Mouse (Mus musculus) lung, embryonic 15.5 days (tissue): Measurements from ENCODE around the gene Defb47. TPM values are rescaled to one million over a fixed set of nuclear protein-coding genes. Genes with fewer than 3 reads are reported as not detected.

Experiments used
- ATAC-seq: fragments of 200-750 bp; cut with Nextera tagmentation; 2 replicates; pipeline ENCODE4 v1.8.0; 2017; ENCODE audit warnings: moderate number of reproducible peaks, borderline replicate concordance; ENCODE audit not compliant: low FRiP score, low TSS enrichment; ENCODE audit errors: extremely low read depth
- H3K27ac ChIP-seq: fragments of 300-500 bp; sonication (generic); 2 replicates; pipeline ENCODE4 v1.5.1; 2015; ENCODE audit warnings: moderate library complexity, mild to moderate bottlenecking, inconsistent platforms
- H3K27me3 ChIP-seq: fragments of 300-500 bp; sonication (generic); 2 replicates; pipeline ENCODE4 v1.6.1; 2015; ENCODE audit warnings: inconsistent platforms
- H3K36me3 ChIP-seq: fragments of 300-500 bp; sonication (generic); 2 replicates; pipeline ENCODE4 v1.6.1; 2015; ENCODE audit warnings: inconsistent platforms
- H3K4me1 ChIP-seq: fragments of 300-500 bp; sonication (generic); 2 replicates; pipeline ENCODE4 v1.6.1; 2015; ENCODE audit warnings: inconsistent platforms
- H3K4me2 ChIP-seq: fragments of 300-500 bp; sonication (generic); 2 replicates; pipeline ENCODE4 v1.6.1; 2015; ENCODE audit warnings: inconsistent platforms, mild to moderate bottlenecking, moderate library complexity
- H3K4me3 ChIP-seq: fragments of 300-500 bp; sonication (generic); 2 replicates; pipeline ENCODE4 v1.5.1; 2015; ENCODE audit warnings: mild to moderate bottlenecking, inconsistent platforms
- H3K9ac ChIP-seq: fragments of 300-500 bp; sonication (generic); 2 replicates; pipeline ENCODE4 v1.6.1; 2015; ENCODE audit warnings: inconsistent platforms
- H3K9me3 ChIP-seq: fragments of 300-500 bp; sonication (generic); 2 replicates; pipeline ENCODE4 v1.6.1; 2016; ENCODE audit warnings: inconsistent platforms
- WGBS: fragments of 180-500 bp; shearing (Covaris S2); methylation state at CpG from one replicate; pipeline ENCODE4 v1.1.7; 2015; 5-methylcytosine and 5-hydroxymethylcytosine counted together
- polyA plus RNA-seq: library from polyadenylated mRNA; unstranded; fragments of >200 nt; fragmentation: Nextera tagmentation; extraction: Ambion mirVana; gene quantifications from 2 replicates; pipeline ENCODE4 v1.2.1, GENCODE M21; 2015

Defb47 gene
- polyA plus RNA-seq, 1 experiment from 2014 or later, result not detected

GRCm38 (mm10) chr14:63011471-63011870, 13.6 kb downstream of the Defb47 start, which contains the start of gene Defb43:
TSS of gene Defb43 (plus strand) at chr14:63011771.
- no peak within 1 kb of the TSS for H3K27ac ChIP-seq
- no peaks in the 10 kb centered on the region for H3K27me3 ChIP-seq
- H3K9me3 ChIP-seq, result no peaks in the 10 kb centered on the region
- 86% methylated on average over 5 of the region's 5 CpGs for WGBS
- H3K4me1 ChIP-seq, result no peaks in the 10 kb centered on the region
- H3K9ac ChIP-seq, result no peak within 1 kb of the TSS
- no peak for ATAC-seq
- no peak within 1 kb of the TSS for H3K4me2 ChIP-seq
- H3K4me3 ChIP-seq, result no peak within 1 kb of the TSS
- H3K36me3 ChIP-seq, result no peaks in the 10 kb centered on the region

- no peaks in the 10 kb centered on the region for H3K9me3 ChIP-seq
- WGBS, result 69% methylated on average over 4 of the region's 4 CpGs
- H3K4me3 ChIP-seq, result no peak overlapping the region
- H3K27me3 ChIP-seq, result no peaks in the 10 kb centered on the region
- no peaks in the 10 kb centered on the region for H3K36me3 ChIP-seq
- H3K4me1 ChIP-seq, result no peaks in the 10 kb centered on the region
- no peak overlapping the region for H3K9ac ChIP-seq
- no peak overlapping the region for H3K4me2 ChIP-seq
- no peak overlapping the region for H3K27ac ChIP-seq
- ATAC-seq, result no peak
Observed at GRCm38 (mm10) chr14:63013082-63013481, 15.2 kb downstream of the Defb47 start.

GRCm38 (mm10) chr14:63014667-63015066, 16.8 kb downstream of the Defb47 start:
- 85% methylated on average over 4 of the region's 4 CpGs for WGBS

GRCm38 (mm10) chr14:63020524-63021156, 22.8 kb downstream of the Defb47 start:
- Histone ChIP-seq H3K4me2 (no peak overlapping the region), H3K27ac (no peak overlapping the region), H3K36me3 (no peaks in the 10 kb centered on the region), H3K9me3 (no peaks in the 10 kb centered on the region), H3K4me3 (no peak overlapping the region), H3K27me3 (no peaks in the 10 kb centered on the region), H3K9ac (no peak overlapping the region), H3K4me1 (no peaks in the 10 kb centered on the region)
- no peak for ATAC-seq
- WGBS, result 51% methylated on average over 6 of the region's 6 CpGs

More at GRCm38 (mm10) chr14:63014667-63015066, 16.8 kb downstream of the Defb47 start:
- no peak overlapping the region for H3K4me3 ChIP-seq
- ATAC-seq, result no peak
- H3K9me3 ChIP-seq, result no peaks in the 10 kb centered on the region
- no peaks in the 10 kb centered on the region for H3K27me3 ChIP-seq
- no peaks in the 10 kb centered on the region for H3K36me3 ChIP-seq
- H3K4me1 ChIP-seq, result no peaks in the 10 kb centered on the region
- H3K9ac ChIP-seq, result no peak overlapping the region
- H3K27ac ChIP-seq, result no peak overlapping the region
- H3K4me2 ChIP-seq, result no peak overlapping the region

GRCm38 (mm10) chr14:63046691-63047090, 48.8 kb downstream of the Defb47 start, which contains the start of gene Defb42:
TSS of gene Defb42 (plus strand) at chr14:63046991.
- ATAC-seq, result no peak
- Histone ChIP-seq H3K27ac (no peak within 1 kb of the TSS), H3K27me3 (no peaks in the 10 kb centered on the region), H3K4me3 (no peak within 1 kb of the TSS), H3K36me3 (no peaks in the 10 kb centered on the region), H3K4me2 (no peak within 1 kb of the TSS), H3K9ac (no peak within 1 kb of the TSS), H3K4me1 (no peaks in the 10 kb centered on the region), H3K9me3 (no peaks in the 10 kb centered on the region)
- WGBS, result 58% methylated on average over 3 of the region's 3 CpGs

- WGBS, result 73% methylated on average over 13 of the region's 14 CpGs
- Histone ChIP-seq H3K27ac (no peak within 1 kb of the TSS), H3K4me2 (no peak within 1 kb of the TSS), H3K9ac (no peak within 1 kb of the TSS), H3K4me1 (no peaks in the 10 kb centered on the region), H3K36me3 (no peaks in the 10 kb centered on the region), H3K9me3 (no peaks in the 10 kb centered on the region), H3K4me3 (no peak within 1 kb of the TSS), H3K27me3 (no peaks in the 10 kb centered on the region)
- no peak for ATAC-seq
Observed at GRCm38 (mm10) chr14:63049910-63050370, 52.1 kb downstream of the Defb47 start, which contains the start of gene Defb30. TSS of gene Defb30 (minus strand) at chr14:63049960.

Other genes starting within 250 kb of the Defb47 start
- 18.5 and 22.8 TPM in 2 replicates for gene Ints6, start 236.9 kb upstream of the Defb47 start, polyA plus RNA-seq
- 6.2 and 6.3 TPM in 2 replicates for gene Wdfy2, start 160.4 kb upstream of the Defb47 start, polyA plus RNA-seq
- gene Defb48, start 13.6 kb upstream of the Defb47 start, polyA plus RNA-seq, result not detected in 2 replicates
- gene Defb43, start 13.7 kb downstream of the Defb47 start, polyA plus RNA-seq, result not detected in 2 replicates
- 0.30 and 0.33 TPM in 2 replicates for gene Defb42, start 48.9 kb downstream of the Defb47 start, polyA plus RNA-seq
- gene Defb30, start 51.9 kb downstream of the Defb47 start, polyA plus RNA-seq, result not detected in 2 replicates